Mouse (Mus musculus) intestine, embryonic 14.5 days (tissue): Measurements from ENCODE around the gene Adamts14. TPM values are rescaled to one million over a fixed set of nuclear protein-coding genes. Genes with fewer than 3 reads are reported as not detected.

Experiments
- ATAC-seq: fragments of 200-750 bp; cut with Nextera tagmentation; replicated peaks from 2 replicates; pipeline ENCODE4 v1.8.0; 2017; ENCODE audit warnings: low read depth, moderate number of reproducible peaks, moderate TSS enrichment, moderate library complexity; ENCODE audit not compliant: low FRiP score, low TSS enrichment
- DNase-seq: peaks from one replicate; pipeline ENCODE4 v3.0.0-alpha.2; 2018; ENCODE audit warnings: low spot score
- H3K27ac ChIP-seq: fragments of 300-500 bp; sonication (generic); 2 replicates; pipeline ENCODE4 v1.5.1; 2014; ENCODE audit warnings: low read depth, mild to moderate bottlenecking, control low read depth
- H3K27me3 ChIP-seq: fragments of 300-500 bp; sonication (generic); replicated peaks from 2 replicates; pipeline ENCODE4 v1.6.1; 2014; ENCODE audit warnings: low read length, control low read depth; ENCODE audit not compliant: control insufficient read depth, insufficient read depth
- H3K36me3 ChIP-seq: fragments of 300-500 bp; sonication (generic); 2 replicates; pipeline ENCODE4 v1.6.1; 2014; ENCODE audit warnings: low read length, control low read depth; ENCODE audit not compliant: control insufficient read depth, insufficient read depth
- H3K4me1 ChIP-seq: fragments of 300-500 bp; sonication (generic); replicated peaks from 2 replicates; pipeline ENCODE4 v1.6.1; 2014; ENCODE audit warnings: low read length, control low read depth, mixed read lengths; ENCODE audit not compliant: control insufficient read depth, insufficient read depth
- H3K4me2 ChIP-seq: fragments of 300-500 bp; sonication (generic); 2 replicates; pipeline ENCODE4 v1.6.1; 2014; ENCODE audit warnings: low read length
- H3K4me3 ChIP-seq: fragments of 300-500 bp; sonication (generic); 2 replicates; pipeline ENCODE4 v1.5.1; 2014; ENCODE audit warnings: low read depth, low read length, control low read depth, mixed read lengths
- H3K9ac ChIP-seq: fragments of 300-500 bp; sonication (generic); 2 replicates; pipeline ENCODE4 v1.6.1; 2014; ENCODE audit warnings: mild to moderate bottlenecking, low read length
- H3K9me3 ChIP-seq: fragments of 300-500 bp; sonication (generic); 2 replicates; pipeline ENCODE4 v1.6.1; 2016; ENCODE audit warnings: low read length, control low read depth; ENCODE audit not compliant: control insufficient read depth
- WGBS: fragments of 180-500 bp; shearing (Covaris S2); extraction: QIAGEN DNeasy Blood & Tissue Kit; methylation state at CpG from one replicate; pipeline ENCODE4 v1.1.7; 2014; 5-methylcytosine and 5-hydroxymethylcytosine counted together
- polyA plus RNA-seq: library from polyadenylated mRNA; unstranded; fragments of >200 nt; fragmentation: Nextera tagmentation; extraction: Ambion mirVana; gene quantifications from 2 replicates; pipeline ENCODE4 v1.2.1, GENCODE M21; 2014

The Adamts14 gene
- polyA plus RNA-seq, 1 experiment from 2014 or later = 1.2 TPM

GRCm38 (mm10) chr10:61249951-61250350 lies 23.3 kb downstream of the Adamts14 start:
- WGBS = 61% methylated on average over 2 of the region's 2 CpGs
- Histone ChIP-seq H3K27me3 (no peaks in the 10 kb centered on the region), H3K9me3 (no peaks in the 10 kb centered on the region), H3K4me3 (no peak overlapping the region), H3K4me1 (no peaks in the 10 kb centered on the region), H3K27ac (no peak overlapping the region), H3K9ac (no peak overlapping the region), H3K4me2 (no peak overlapping the region), H3K36me3 (no peaks in the 10 kb centered on the region)
- DNase-seq = no peak
- no peak for ATAC-seq

GRCm38 (mm10) chr10:61248596-61249114 lies 24.6 kb downstream of the Adamts14 start:
- ATAC-seq (no peak), DNase-seq (no peak)
- Histone ChIP-seq H3K4me3 (no peak overlapping the region), H3K27ac (no peak overlapping the region), H3K36me3 (no peaks in the 10 kb centered on the region), H3K4me1 (no peaks in the 10 kb centered on the region), H3K9me3 (no peaks in the 10 kb centered on the region), H3K4me2 (no peak overlapping the region), H3K27me3 (no peaks in the 10 kb centered on the region), H3K9ac (no peak overlapping the region)
- 66% methylated on average over 13 of the region's 13 CpGs for WGBS

GRCm38 (mm10) chr10:61246288-61246687 lies 26.9 kb downstream of the Adamts14 start:
- no peaks in the 10 kb centered on the region for H3K9me3 ChIP-seq
- no peak overlapping the region for H3K9ac ChIP-seq
- H3K4me2 ChIP-seq = no peak overlapping the region
- H3K4me1 ChIP-seq = no peaks in the 10 kb centered on the region
- DNase-seq = no peak
- H3K36me3 ChIP-seq = no peaks in the 10 kb centered on the region
- no peak for ATAC-seq
- H3K27ac ChIP-seq = no peak overlapping the region
- WGBS = 92% methylated on average over 6 of the region's 6 CpGs
- no peak overlapping the region for H3K4me3 ChIP-seq
- H3K27me3 ChIP-seq = no peaks in the 10 kb centered on the region

DNA sequence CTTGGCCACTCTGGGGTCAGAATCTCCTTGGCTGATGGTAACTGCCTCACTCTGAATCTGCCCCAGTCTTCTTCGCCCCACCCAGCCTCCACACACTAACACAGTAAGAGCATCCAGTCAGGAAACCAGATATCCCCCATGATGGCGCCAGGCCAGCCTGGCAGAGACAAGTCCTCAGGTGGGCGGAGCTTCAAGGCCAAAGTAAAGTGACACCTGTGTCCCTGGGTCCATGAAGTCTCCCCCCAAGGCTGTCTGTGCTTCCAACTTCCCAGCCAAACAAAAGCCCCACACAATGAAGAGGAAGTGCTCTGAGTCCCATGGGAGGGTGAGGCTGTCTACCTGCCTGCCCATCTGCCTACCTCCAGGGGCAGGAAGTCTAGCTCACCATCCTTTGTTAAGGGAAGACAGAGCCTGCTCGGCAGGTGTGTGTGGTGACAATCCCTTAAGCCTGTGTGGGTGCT lies 31.2 kb downstream of the Adamts14 start:
- H3K36me3 ChIP-seq = no peaks in the 10 kb centered on the region
- 79% methylated on average over 4 of the region's 4 CpGs for WGBS
- no peak overlapping the region for H3K9ac ChIP-seq
- DNase-seq (no peak), ATAC-seq (no peak)
- 0 out of 2 replicates have a peak, but pooled peaks cover 3% of the 10 kb centered on the region for H3K4me1 ChIP-seq
- no peak overlapping the region for H3K4me3 ChIP-seq
- H3K27ac ChIP-seq = no peak overlapping the region
- no peaks in the 10 kb centered on the region for H3K27me3 ChIP-seq
- H3K4me2 ChIP-seq = no peak overlapping the region
- 0 out of 2 replicates have a peak, but pooled peaks cover 4% of the 10 kb centered on the region for H3K9me3 ChIP-seq

DNA sequence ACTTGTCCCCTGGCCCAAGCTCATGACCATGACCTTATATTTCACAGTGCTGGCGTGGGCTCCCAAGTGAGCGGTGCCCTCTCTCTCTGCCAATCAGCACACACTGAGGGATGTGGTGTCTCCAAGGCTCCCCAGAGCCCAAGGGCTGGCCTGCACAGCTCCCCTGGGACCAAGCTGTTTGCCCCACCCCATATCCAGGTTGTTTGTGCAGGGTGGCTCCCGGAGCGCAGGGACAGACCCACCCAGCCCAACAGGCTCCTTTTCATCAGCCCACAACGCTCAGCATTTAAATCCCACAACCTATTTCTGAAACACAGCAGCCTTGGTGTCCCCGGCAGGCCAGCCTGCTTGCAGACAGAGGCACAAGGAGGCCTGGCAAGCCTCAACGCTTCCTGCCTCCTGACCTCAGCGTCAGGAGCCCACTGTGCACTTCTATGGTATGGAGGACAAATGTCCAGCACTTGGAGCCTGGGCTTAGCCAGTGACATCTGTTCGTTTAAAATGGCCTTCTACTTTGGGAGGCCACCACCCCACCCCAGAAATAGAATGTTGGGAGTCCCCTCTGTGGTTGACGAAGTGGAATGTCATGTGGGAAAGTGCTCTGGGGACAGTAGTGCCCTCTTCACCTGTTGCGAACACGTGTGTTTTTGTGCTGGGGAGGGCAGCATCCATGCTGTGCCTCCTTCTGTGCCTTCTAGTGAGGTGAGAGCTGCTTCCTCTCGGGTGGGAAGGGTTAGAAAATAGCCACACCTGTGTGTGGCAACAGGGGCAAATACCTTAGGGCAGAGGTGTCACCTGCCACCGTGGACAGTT lies 32.9 kb downstream of the Adamts14 start:
- 0 out of 2 replicates have a peak, but pooled peaks cover 4% of the 10 kb centered on the region for H3K9me3 ChIP-seq
- no peaks in the 10 kb centered on the region for H3K27me3 ChIP-seq
- H3K4me3 ChIP-seq = no peak overlapping the region
- no peak overlapping the region for H3K9ac ChIP-seq
- WGBS = 59% methylated on average over 14 of the region's 14 CpGs
- DNase-seq (no peak), ATAC-seq (no peak)
- 0 out of 2 replicates have a peak, but pooled peaks cover 5% of the 10 kb centered on the region for H3K4me1 ChIP-seq
- no peak overlapping the region for H3K4me2 ChIP-seq
- no peak overlapping the region for H3K27ac ChIP-seq
- H3K36me3 ChIP-seq = no peaks in the 10 kb centered on the region

- Histone ChIP-seq H3K9ac (no peak overlapping the region), H3K27ac (no peak overlapping the region), H3K27me3 (no peaks in the 10 kb centered on the region), H3K9me3 (0 out of 2 replicates have a peak, but pooled peaks cover 4% of the 10 kb centered on the region), H3K4me1 (0 out of 2 replicates have a peak, but pooled peaks cover 5% of the 10 kb centered on the region), H3K4me2 (no peak overlapping the region), H3K4me3 (no peak overlapping the region), H3K36me3 (no peaks in the 10 kb centered on the region)
- DNase-seq (no peak), ATAC-seq (no peak)
- 76% methylated on average over 6 of the region's 6 CpGs for whole genome bisulfite sequencing
Observed at GRCm38 (mm10) chr10:61237391-61237785, 35.9 kb downstream of the Adamts14 start.

GRCm38 (mm10) chr10:61236683-61237390 lies 36.4 kb downstream of the Adamts14 start:
- Histone ChIP-seq H3K9ac (no peak overlapping the region), H3K4me2 (no peak overlapping the region), H3K36me3 (no peaks in the 10 kb centered on the region), H3K27me3 (no peaks in the 10 kb centered on the region), H3K27ac (no peak overlapping the region), H3K4me3 (no peak overlapping the region), H3K9me3 (0 out of 2 replicates have a peak, but pooled peaks cover 4% of the 10 kb centered on the region), H3K4me1 (0 out of 2 replicates have a peak, but pooled peaks cover 5% of the 10 kb centered on the region)
- WGBS = 40% methylated on average over 4 of the region's 4 CpGs
- DNase-seq (no peak), ATAC-seq (no peak)

DNA sequence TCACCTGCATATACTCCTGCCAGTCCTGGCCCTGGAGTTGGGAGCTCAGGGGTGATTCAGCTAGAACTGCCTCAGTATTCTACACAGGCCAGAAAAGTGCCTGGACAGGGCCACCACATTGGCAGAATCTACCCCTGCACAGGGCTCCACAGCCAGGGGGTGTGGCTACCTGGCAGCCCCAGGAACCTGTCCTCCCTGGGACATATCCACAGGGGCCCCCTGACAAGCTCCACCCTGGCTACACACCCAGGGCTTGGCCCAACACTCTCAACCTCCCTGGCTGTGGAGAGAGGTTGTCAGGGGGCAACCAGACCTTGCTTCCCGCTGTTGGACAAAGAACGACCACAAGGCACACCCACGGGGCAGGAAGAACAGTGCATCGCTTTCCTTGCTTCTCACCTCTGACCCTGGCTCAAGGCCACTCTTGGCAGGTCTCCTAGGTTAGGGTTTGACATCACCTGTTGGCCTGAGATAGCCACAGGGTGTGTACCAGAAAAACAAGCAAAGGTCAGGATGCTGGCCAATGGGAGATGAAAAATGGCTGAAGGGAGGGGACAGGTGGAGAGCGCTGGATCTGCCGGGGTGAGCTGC lies 37.5 kb downstream of the Adamts14 start:
- Histone ChIP-seq H3K9me3 (0 out of 2 replicates have a peak, but pooled peaks cover 4% of the 10 kb centered on the region), H3K27ac (no peak overlapping the region), H3K4me3 (no peak overlapping the region), H3K27me3 (no peaks in the 10 kb centered on the region), H3K9ac (no peak overlapping the region), H3K36me3 (no peaks in the 10 kb centered on the region), H3K4me1 (0 out of 2 replicates have a peak, but pooled peaks cover 5% of the 10 kb centered on the region), H3K4me2 (no peak overlapping the region)
- 90% methylated on average over 6 of the region's 6 CpGs for WGBS
- ATAC-seq = no peak
- no peak for DNase-seq
